Mouse (Mus musculus): Measurements from ENCODE around the gene Gm49380. TPM values are rescaled to one million over a fixed set of nuclear protein-coding genes. Genes with fewer than 3 reads are reported as not detected.

Gene Gm49380
- polyA plus RNA-seq (2014; fragmentation: Nextera tagmentation; extraction: Ambion mirVana), result 0.97 TPM in 1 of 2 replicates, not detected in the other

- Histone ChIP-seq H3K27ac (ENCODE audit: low read depth, low read length) (no peak within 1 kb of the TSS), H3K4me2 (ENCODE audit: low read depth, low read length, severe bottlenecking) (peak within 1 kb of the TSS; percentile 55), H3K4me1 (replicated peaks; ENCODE audit: control insufficient read depth, insufficient read depth, low read length) (peaks cover 13% of the 10 kb centered on the region), H3K4me3 (ENCODE audit: low read depth, low read length) (peak within 1 kb of the TSS; percentile 84), H3K9me3 (ENCODE audit: control insufficient read depth, low read length) (no peaks in the 10 kb centered on the region), H3K9ac (ENCODE audit: low read length) (peak within 1 kb of the TSS; percentile 85), H3K36me3 (ENCODE audit: control insufficient read depth, insufficient read depth, low read length) (no peaks in the 10 kb centered on the region; the same call in 1 of the 2 replicates), H3K27me3 (ENCODE audit: control insufficient read depth, insufficient read depth, low read length) (no peaks in the 10 kb centered on the region)
- WGBS, result under 1% methylated on average over 51 of the region's 51 CpGs
- peak; percentile 95 for DNase-seq (ENCODE audit: low spot score)
- ATAC-seq (replicated peaks; ENCODE audit: low FRiP score), result peak; percentile 95
Measured at GRCm38 (mm10) chr9:44113105-44113789, at the start of gene Gm49380, which contains the start of gene Rnf26. Gene Gm49380, minus strand, starts transcription at chr9:44113500. Gene Rnf26, minus strand, starts transcription at chr9:44113517.

- Histone ChIP-seq H3K27ac (ENCODE audit: low read depth, low read length) (no peak overlapping the region), H3K9me3 (ENCODE audit: control insufficient read depth, low read length) (no peaks in the 10 kb centered on the region), H3K27me3 (ENCODE audit: control insufficient read depth, insufficient read depth, low read length) (no peaks in the 10 kb centered on the region), H3K4me2 (ENCODE audit: low read depth, low read length, severe bottlenecking) (no peak overlapping the region), H3K36me3 (ENCODE audit: control insufficient read depth, insufficient read depth, low read length) (peaks cover 5% of the 10 kb centered on the region), H3K9ac (ENCODE audit: low read length) (no peak overlapping the region), H3K4me3 (ENCODE audit: low read depth, low read length) (no peak overlapping the region), H3K4me1 (replicated peaks; ENCODE audit: control insufficient read depth, insufficient read depth, low read length) (no peaks in the 10 kb centered on the region)
- DNase-seq (ENCODE audit: low spot score), result no peak
- whole genome bisulfite sequencing, result 87% methylated on average over 3 of the region's 3 CpGs
- no peak for ATAC-seq (replicated peaks; ENCODE audit: low FRiP score)
Measured at GRCm38 (mm10) chr9:44159886-44160285, 46.6 kb upstream of the Gm49380 start.

- Histone ChIP-seq H3K27me3 (ENCODE audit: control insufficient read depth, insufficient read depth, low read length) (no peaks in the 10 kb centered on the region), H3K9me3 (ENCODE audit: control insufficient read depth, low read length) (no peaks in the 10 kb centered on the region), H3K27ac (ENCODE audit: low read depth, low read length) (no peak overlapping the region), H3K4me2 (ENCODE audit: low read depth, low read length, severe bottlenecking) (no peak overlapping the region), H3K4me3 (ENCODE audit: low read depth, low read length) (no peak overlapping the region), H3K9ac (ENCODE audit: low read length) (no peak overlapping the region), H3K4me1 (replicated peaks; ENCODE audit: control insufficient read depth, insufficient read depth, low read length) (no peaks in the 10 kb centered on the region), H3K36me3 (ENCODE audit: control insufficient read depth, insufficient read depth, low read length) (peaks cover 3% of the 10 kb centered on the region; the same call in 1 of the 2 replicates)
- DNase-seq (ENCODE audit: low spot score) (no peak), ATAC-seq (replicated peaks; ENCODE audit: low FRiP score) (no peak)
- WGBS, result 63% methylated on average over 3 of the region's 3 CpGs
Measured at GRCm38 (mm10) chr9:44147290-44147689, 34.0 kb upstream of the Gm49380 start.

DNA sequence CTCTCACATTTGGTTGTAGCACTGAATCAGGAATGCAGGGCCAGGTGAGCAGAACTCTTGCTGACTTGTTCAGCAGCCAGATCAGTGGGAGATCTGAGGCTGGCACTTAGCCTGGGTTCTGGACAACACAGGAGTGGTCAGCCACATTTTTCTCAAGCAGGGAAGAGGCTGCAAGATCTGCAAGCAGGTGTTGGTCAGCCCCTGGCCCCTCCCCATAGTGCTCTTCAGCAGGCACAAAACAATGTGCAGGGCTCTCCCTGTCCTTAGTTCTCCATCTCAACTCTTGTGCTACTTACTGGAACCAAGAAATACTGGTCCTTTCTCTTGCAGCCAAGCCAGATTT lies 31.4 kb upstream of the Gm49380 start:
- ATAC-seq (replicated peaks; ENCODE audit: low FRiP score) (no peak), DNase-seq (ENCODE audit: low spot score) (no peak)
- Histone ChIP-seq H3K4me1 (replicated peaks; ENCODE audit: control insufficient read depth, insufficient read depth, low read length) (no peaks in the 10 kb centered on the region), H3K4me2 (ENCODE audit: low read depth, low read length, severe bottlenecking) (no peak overlapping the region), H3K9ac (ENCODE audit: low read length) (no peak overlapping the region), H3K4me3 (ENCODE audit: low read depth, low read length) (no peak overlapping the region), H3K9me3 (ENCODE audit: control insufficient read depth, low read length) (no peaks in the 10 kb centered on the region), H3K36me3 (ENCODE audit: control insufficient read depth, insufficient read depth, low read length) (no peaks in the 10 kb centered on the region), H3K27ac (ENCODE audit: low read depth, low read length) (no peak overlapping the region), H3K27me3 (ENCODE audit: control insufficient read depth, insufficient read depth, low read length) (no peaks in the 10 kb centered on the region)

DNA sequence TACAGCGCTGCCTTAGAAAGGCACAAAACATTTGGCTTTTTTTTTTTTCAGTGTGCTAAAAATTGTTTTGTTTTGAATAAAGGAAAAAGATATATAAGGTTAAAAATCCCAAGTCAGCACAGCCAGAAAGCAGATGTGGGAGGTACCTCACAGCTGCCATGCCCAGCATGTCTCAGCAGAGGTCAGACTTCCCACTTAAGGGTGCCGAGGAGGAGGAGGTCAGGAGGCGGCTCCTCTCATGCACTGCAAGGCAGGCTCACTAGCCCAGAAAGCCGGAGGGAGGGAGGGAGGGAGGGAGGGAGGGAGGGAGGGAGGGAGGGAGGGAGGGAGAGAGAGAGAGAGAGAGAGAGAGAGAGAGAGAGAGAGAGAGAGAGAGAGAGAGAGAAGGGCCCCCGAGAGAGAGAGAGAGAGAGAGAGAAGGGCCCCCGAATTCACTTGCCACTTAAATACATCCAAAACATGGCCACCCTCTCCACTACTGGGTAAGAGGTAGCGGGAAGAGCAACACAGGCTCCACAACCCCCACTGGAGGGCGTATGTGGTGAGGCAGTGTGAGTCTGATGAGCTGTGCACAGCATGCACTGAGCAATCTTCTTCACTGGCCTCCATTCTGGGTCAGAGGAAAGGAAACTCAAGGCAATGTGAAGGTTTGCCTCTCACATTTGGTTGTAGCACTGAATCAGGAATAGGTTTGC lies 30.9 kb upstream of the Gm49380 start:
- no peaks in the 10 kb centered on the region for H3K27me3 ChIP-seq (ENCODE audit: control insufficient read depth, insufficient read depth, low read length)
- DNase-seq (ENCODE audit: low spot score) (no peak), ATAC-seq (replicated peaks; ENCODE audit: low FRiP score) (no peak)
- H3K9me3 ChIP-seq (ENCODE audit: control insufficient read depth, low read length), result no peaks in the 10 kb centered on the region
- H3K4me2 ChIP-seq (ENCODE audit: low read depth, low read length, severe bottlenecking), result no peak overlapping the region
- H3K4me3 ChIP-seq (ENCODE audit: low read depth, low read length), result no peak overlapping the region
- no peak overlapping the region for H3K9ac ChIP-seq (ENCODE audit: low read length)
- WGBS, result 31% methylated on average over 6 of the region's 8 CpGs
- H3K36me3 ChIP-seq (ENCODE audit: control insufficient read depth, insufficient read depth, low read length), result no peaks in the 10 kb centered on the region
- H3K4me1 ChIP-seq (replicated peaks; ENCODE audit: control insufficient read depth, insufficient read depth, low read length), result no peaks in the 10 kb centered on the region
- H3K27ac ChIP-seq (ENCODE audit: low read depth, low read length), result no peak overlapping the region

GRCm38 (mm10) chr9:44143421-44143820 lies 30.1 kb upstream of the Gm49380 start:
- Histone ChIP-seq H3K27ac (ENCODE audit: low read depth, low read length) (no peak overlapping the region), H3K4me1 (replicated peaks; ENCODE audit: control insufficient read depth, insufficient read depth, low read length) (no peaks in the 10 kb centered on the region), H3K9ac (ENCODE audit: low read length) (no peak overlapping the region), H3K27me3 (ENCODE audit: control insufficient read depth, insufficient read depth, low read length) (no peaks in the 10 kb centered on the region), H3K4me2 (ENCODE audit: low read depth, low read length, severe bottlenecking) (no peak overlapping the region), H3K9me3 (ENCODE audit: control insufficient read depth, low read length) (no peaks in the 10 kb centered on the region), H3K36me3 (ENCODE audit: control insufficient read depth, insufficient read depth, low read length) (no peaks in the 10 kb centered on the region), H3K4me3 (ENCODE audit: low read depth, low read length) (no peak overlapping the region)
- no peak for ATAC-seq (replicated peaks; ENCODE audit: low FRiP score)
- no peak for DNase-seq (ENCODE audit: low spot score)
- WGBS, result 74% methylated on average over 5 of the region's 5 CpGs

- ATAC-seq (replicated peaks; ENCODE audit: low FRiP score) (no peak), DNase-seq (ENCODE audit: low spot score) (no peak)
- Histone ChIP-seq H3K27me3 (ENCODE audit: control insufficient read depth, insufficient read depth, low read length) (no peaks in the 10 kb centered on the region), H3K4me3 (ENCODE audit: low read depth, low read length) (no peak overlapping the region), H3K27ac (ENCODE audit: low read depth, low read length) (no peak overlapping the region), H3K9me3 (ENCODE audit: control insufficient read depth, low read length) (no peaks in the 10 kb centered on the region), H3K4me2 (ENCODE audit: low read depth, low read length, severe bottlenecking) (no peak overlapping the region), H3K4me1 (replicated peaks; ENCODE audit: control insufficient read depth, insufficient read depth, low read length) (no peaks in the 10 kb centered on the region), H3K36me3 (ENCODE audit: control insufficient read depth, insufficient read depth, low read length) (no peaks in the 10 kb centered on the region), H3K9ac (ENCODE audit: low read length) (no peak overlapping the region)
- 63% methylated on average over 5 of the region's 5 CpGs for WGBS
Measured at GRCm38 (mm10) chr9:44141951-44142350, 28.7 kb upstream of the Gm49380 start.

DNA sequence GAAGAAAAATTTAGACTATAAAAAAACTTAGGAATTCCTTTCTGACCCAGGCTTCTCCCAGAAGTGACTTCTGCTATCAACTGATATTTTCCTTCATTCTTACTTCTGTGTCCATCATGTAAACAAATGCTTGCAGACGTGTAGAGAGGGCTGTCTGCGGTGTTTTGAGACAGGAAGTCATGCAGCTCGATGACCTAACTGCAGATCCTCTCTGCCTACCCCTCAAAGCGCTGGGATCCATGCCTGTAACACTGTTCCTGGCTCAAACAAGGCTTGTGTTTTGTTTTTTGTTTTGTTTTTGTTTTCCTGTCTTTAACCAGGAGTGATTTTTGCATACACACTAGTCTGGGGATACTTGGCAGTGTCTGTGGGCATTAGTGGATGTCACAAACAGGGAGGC lies 24.5 kb upstream of the Gm49380 start:
- Histone ChIP-seq H3K27ac (ENCODE audit: low read depth, low read length) (no peak overlapping the region), H3K9me3 (ENCODE audit: control insufficient read depth, low read length) (no peaks in the 10 kb centered on the region), H3K4me1 (replicated peaks; ENCODE audit: control insufficient read depth, insufficient read depth, low read length) (peaks cover 11% of the 10 kb centered on the region), H3K4me2 (ENCODE audit: low read depth, low read length, severe bottlenecking) (no peak overlapping the region), H3K4me3 (ENCODE audit: low read depth, low read length) (no peak overlapping the region), H3K9ac (ENCODE audit: low read length) (no peak overlapping the region), H3K27me3 (ENCODE audit: control insufficient read depth, insufficient read depth, low read length) (peaks cover 22% of the 10 kb centered on the region), H3K36me3 (ENCODE audit: control insufficient read depth, insufficient read depth, low read length) (no peaks in the 10 kb centered on the region)
- DNase-seq (ENCODE audit: low spot score) (no peak), ATAC-seq (replicated peaks; ENCODE audit: low FRiP score) (no peak)
- WGBS, result 85% methylated on average over 4 of the region's 4 CpGs
